Mouse (Mus musculus) cortical plate, adult 2 months (tissue): Measurements from ENCODE around the gene Shc4. TPM values are rescaled to one million over a fixed set of nuclear protein-coding genes. Genes with fewer than 3 reads are reported as not detected.
A peak's percentile ranks its signal among the peaks of the same experiment; 100 is the strongest.

Source experiments
- H3K27ac ChIP-seq: fragments of 200-500 bp; 2 replicates; pipeline ENCODE4 v1.5.1; 2012; ENCODE audit warnings: low read length, control low read depth, inconsistent platforms; ENCODE audit not compliant: insufficient read depth
- H3K4me1 ChIP-seq: fragments of 200-500 bp; 2 replicates; pipeline ENCODE4 v1.6.1; 2011; ENCODE audit warnings: low read length; ENCODE audit not compliant: control insufficient read depth, insufficient read depth
- H3K4me3 ChIP-seq: fragments of 200-500 bp; 2 replicates; pipeline ENCODE4 v1.5.1; 2011; ENCODE audit warnings: mild to moderate bottlenecking, low read length, control low read depth; ENCODE audit not compliant: insufficient read depth
- CTCF ChIP-seq: fragments of 200-500 bp; IDR thresholded peaks from 2 replicates; pipeline ENCODE4 v1.5.1; 2011; ENCODE audit warnings: mild to moderate bottlenecking, control low read depth, low read length; ENCODE audit not compliant: insufficient read depth; ENCODE audit errors: extremely low read depth
- POLR2A ChIP-seq: fragments of 200-500 bp; IDR thresholded peaks from 2 replicates; pipeline ENCODE4 v1.6.1; 2011; ENCODE audit warnings: mild to moderate bottlenecking, low read length, control low read depth; ENCODE audit not compliant: insufficient read depth; ENCODE audit errors: extremely low read depth
- polyA plus RNA-seq: library from polyadenylated mRNA; depleted of rRNA; stranded (reverse); fragments of >200 nt; gene quantifications from 2 replicates; pipeline ENCODE4 v1.2.3, GENCODE M21; 2012

Gene Shc4
- polyA plus RNA-seq, 1 experiment = 3.5 TPM

- Histone ChIP-seq H3K4me1 (no peaks in the 10 kb centered on the region), H3K27ac (no peak overlapping the region), H3K4me3 (no peak overlapping the region)
- TF ChIP-seq CTCF (no peak), POLR2A (no peak)
Measured at GRCm38 (mm10) chr2:125667184-125667583, 56.8 kb downstream of the Shc4 start.

GRCm38 (mm10) chr2:125666668-125667067, 57.3 kb downstream of the Shc4 start:
- no peak overlapping the region for H3K4me3 ChIP-seq
- TF ChIP-seq CTCF (no peak), POLR2A (no peak)
- no peaks in the 10 kb centered on the region for H3K4me1 ChIP-seq
- no peak overlapping the region for H3K27ac ChIP-seq

- Histone ChIP-seq H3K4me1 (no peaks in the 10 kb centered on the region), H3K4me3 (no peak overlapping the region), H3K27ac (no peak overlapping the region)
- TF ChIP-seq POLR2A (no peak), CTCF (no peak)
Measured at GRCm38 (mm10) chr2:125665909-125666308, 58.0 kb downstream of the Shc4 start.

- TF ChIP-seq POLR2A (no peak), CTCF (no peak)
- Histone ChIP-seq H3K4me3 (no peak overlapping the region), H3K27ac (no peak overlapping the region), H3K4me1 (no peaks in the 10 kb centered on the region)
Measured at GRCm38 (mm10) chr2:125665213-125665612, 58.7 kb downstream of the Shc4 start.

GRCm38 (mm10) chr2:125662517-125662916, 61.4 kb downstream of the Shc4 start:
- Histone ChIP-seq H3K4me3 (no peak overlapping the region), H3K4me1 (no peaks in the 10 kb centered on the region), H3K27ac (no peak overlapping the region)
- TF ChIP-seq CTCF = no peak
- TF ChIP-seq POLR2A = no peak

GRCm38 (mm10) chr2:125661156-125661555, 62.8 kb downstream of the Shc4 start:
- H3K4me3 ChIP-seq = no peak overlapping the region
- no peak overlapping the region for H3K27ac ChIP-seq
- TF ChIP-seq CTCF (no peak), POLR2A (no peak)
- no peaks in the 10 kb centered on the region for H3K4me1 ChIP-seq

GRCm38 (mm10) chr2:125660537-125661130, 63.3 kb downstream of the Shc4 start:
- TF ChIP-seq CTCF (no peak), POLR2A (no peak)
- Histone ChIP-seq H3K4me3 (no peak overlapping the region), H3K27ac (no peak overlapping the region), H3K4me1 (no peaks in the 10 kb centered on the region)

- no peaks in the 10 kb centered on the region for H3K4me1 ChIP-seq
- H3K4me3 ChIP-seq = no peak overlapping the region
- TF ChIP-seq POLR2A (no peak), CTCF (peak; percentile 91)
- H3K27ac ChIP-seq = no peak overlapping the region
Measured at GRCm38 (mm10) chr2:125659823-125660536, 64.0 kb downstream of the Shc4 start.

GRCm38 (mm10) chr2:125655391-125655790, 68.6 kb downstream of the Shc4 start:
- H3K27ac ChIP-seq = no peak overlapping the region
- H3K4me3 ChIP-seq = no peak overlapping the region
- H3K4me1 ChIP-seq = no peaks in the 10 kb centered on the region
- no peak for TF ChIP-seq POLR2A
- TF ChIP-seq CTCF = no peak

GRCm38 (mm10) chr2:125653286-125653685, 70.7 kb downstream of the Shc4 start:
- no peak for TF ChIP-seq POLR2A
- no peak for TF ChIP-seq CTCF
- no peak overlapping the region for H3K4me3 ChIP-seq
- no peak overlapping the region for H3K27ac ChIP-seq
- H3K4me1 ChIP-seq = no peaks in the 10 kb centered on the region
